Mouse (Mus musculus) embryonic facial prominence, embryonic 13.5 days (tissue): ENCODE measurements around the gene Mrpl54. TPM values are rescaled to one million over a fixed set of nuclear protein-coding genes. Genes with fewer than 3 reads are reported as not detected.
A peak's percentile ranks its signal among the peaks of the same experiment; 100 is the strongest.

ENCODE experiments used
- ATAC-seq: fragments of 200-750 bp; cut with Nextera tagmentation; 2 replicates; pipeline ENCODE4 v1.8.0; 2017; ENCODE audit warnings: low read depth; ENCODE audit not compliant: insufficient number of reproducible peaks, insufficient read depth, low FRiP score, low TSS enrichment
- H3K27ac ChIP-seq: fragments of 300-500 bp; sonication (generic); 2 replicates; pipeline ENCODE4 v1.5.1; 2015; ENCODE audit warnings: moderate library complexity, mild to moderate bottlenecking, inconsistent platforms
- H3K27me3 ChIP-seq: fragments of 300-500 bp; sonication (generic); 2 replicates; pipeline ENCODE4 v1.6.1; 2015; ENCODE audit warnings: mild to moderate bottlenecking, inconsistent platforms
- H3K36me3 ChIP-seq: fragments of 300-500 bp; sonication (generic); 2 replicates; pipeline ENCODE4 v1.6.1; 2015; ENCODE audit warnings: mild to moderate bottlenecking, inconsistent platforms
- H3K4me1 ChIP-seq: fragments of 300-500 bp; sonication (generic); 2 replicates; pipeline ENCODE4 v1.6.1; 2015; ENCODE audit warnings: inconsistent platforms
- H3K4me2 ChIP-seq: fragments of 300-500 bp; sonication (generic); 2 replicates; pipeline ENCODE4 v1.6.1; 2015; ENCODE audit warnings: moderate library complexity, mild to moderate bottlenecking, inconsistent platforms
- H3K4me3 ChIP-seq: fragments of 300-500 bp; sonication (generic); 2 replicates; pipeline ENCODE4 v1.5.1; 2015; ENCODE audit warnings: mild to moderate bottlenecking, inconsistent platforms
- H3K9ac ChIP-seq: fragments of 300-500 bp; sonication (generic); 2 replicates; pipeline ENCODE4 v1.6.1; 2015; ENCODE audit warnings: mild to moderate bottlenecking, inconsistent platforms
- H3K9me3 ChIP-seq: fragments of 300-500 bp; sonication (generic); 2 replicates; pipeline ENCODE4 v1.6.1; 2016; ENCODE audit warnings: inconsistent platforms
- WGBS: fragments of 180-500 bp; shearing (Covaris S2); methylation state at CpG from one replicate; pipeline ENCODE4 v1.1.7; 2015; ENCODE audit warnings: mixed read lengths; 5-methylcytosine and 5-hydroxymethylcytosine counted together
- polyA plus RNA-seq: library from polyadenylated mRNA; unstranded; fragments of >200 nt; fragmentation: Nextera tagmentation; extraction: Ambion mirVana; gene quantifications from 2 replicates; pipeline ENCODE4 v1.2.1, GENCODE M21; 2015

The Mrpl54 gene
- polyA plus RNA-seq: 197 and 202 TPM in 2 replicates

DNA sequence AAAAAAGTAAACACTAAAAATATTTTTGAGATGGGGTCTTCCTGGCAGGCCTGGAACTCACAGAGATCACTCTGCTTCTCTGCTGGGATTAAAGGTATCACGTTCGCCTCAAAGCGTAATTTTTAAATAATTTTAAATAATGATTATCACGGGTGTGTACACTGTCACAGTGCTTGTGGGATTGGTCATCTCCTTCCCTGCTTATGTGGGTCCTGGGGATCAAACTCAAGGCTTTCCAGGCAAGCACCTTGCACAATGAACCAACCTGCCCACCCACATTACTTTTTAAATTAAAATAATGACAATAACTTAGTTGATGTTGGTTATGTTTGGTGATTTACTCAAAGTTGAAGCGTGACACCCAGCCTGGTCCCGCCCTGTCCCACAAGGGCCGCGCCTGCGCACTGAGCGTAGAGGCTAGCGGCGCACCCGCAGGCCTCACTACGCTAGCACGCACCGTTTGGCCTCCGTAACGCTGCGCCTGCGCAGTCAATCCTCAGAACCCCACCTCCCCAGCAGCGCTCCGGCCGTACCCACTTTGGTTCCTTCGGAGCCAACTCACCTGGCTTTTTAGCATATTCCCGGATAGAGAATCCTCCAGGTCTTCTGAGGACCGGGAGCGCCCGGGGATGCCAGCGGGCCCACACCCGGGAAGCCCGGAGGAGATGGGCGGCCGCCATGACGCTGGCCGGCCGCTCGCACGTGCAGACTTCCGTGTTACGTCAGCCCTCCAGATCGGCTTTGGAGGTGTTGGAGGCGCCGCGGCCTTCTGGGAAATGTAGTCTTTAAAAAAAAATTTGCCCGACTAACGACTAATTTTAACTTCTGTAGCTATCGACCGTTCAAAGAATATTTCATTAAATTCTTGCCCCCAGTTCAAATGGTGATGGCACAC lies at the start of gene Mrpl54, which contains the start of gene Apba3:
Gene Mrpl54 (minus strand): TSS at position 724 of the 895 bp plus-strand sequence.
Gene Apba3 (plus strand): TSS at position 750 of the 895 bp plus-strand sequence.
- no peaks in the 10 kb centered on the region for H3K27me3 ChIP-seq
- H3K9ac ChIP-seq: peak within 1 kb of the TSS; percentile 92
- peak within 1 kb of the TSS; percentile 84 for H3K4me2 ChIP-seq
- peaks cover 59% of the 10 kb centered on the region for H3K36me3 ChIP-seq
- H3K4me1 ChIP-seq: peaks cover 25% of the 10 kb centered on the region
- peak within 1 kb of the TSS; percentile 89 for H3K27ac ChIP-seq
- peak within 1 kb of the TSS; percentile 80 for H3K4me3 ChIP-seq
- peak; percentile 86 for ATAC-seq
- WGBS: under 1% methylated on average over 48 of the region's 48 CpGs
- H3K9me3 ChIP-seq: no peaks in the 10 kb centered on the region

DNA sequence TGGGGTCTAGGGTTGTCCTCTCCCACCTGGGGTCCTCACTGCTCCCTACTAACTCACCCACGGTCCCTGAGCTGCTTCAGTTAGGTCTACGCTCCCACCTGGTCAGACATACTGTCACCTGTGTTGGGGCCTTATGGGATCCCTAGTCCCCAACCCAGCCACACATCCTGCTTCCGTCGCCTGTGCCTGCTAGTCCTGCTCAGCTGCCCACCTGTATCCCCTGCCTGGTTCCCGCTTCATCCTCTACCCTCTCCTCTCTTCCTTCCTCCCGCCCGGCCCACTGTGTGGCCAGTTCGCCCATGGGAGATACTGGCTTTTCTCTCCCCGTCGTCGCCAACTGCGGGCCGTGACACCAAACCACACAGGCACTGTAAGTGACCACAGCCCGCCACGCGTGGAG lies 48.9 kb upstream of the Mrpl54 start:
- ATAC-seq: no peak
- H3K9me3 ChIP-seq: no peaks in the 10 kb centered on the region
- no peak overlapping the region for H3K4me3 ChIP-seq
- H3K27me3 ChIP-seq: no peaks in the 10 kb centered on the region
- H3K27ac ChIP-seq: no peak overlapping the region
- peaks cover 75% of the 10 kb centered on the region for H3K36me3 ChIP-seq
- 0 out of 2 replicates have a peak overlapping the region, but pooled peaks have one; percentile 67 for H3K9ac ChIP-seq
- H3K4me2 ChIP-seq: no peak overlapping the region
- peaks cover 36% of the 10 kb centered on the region for H3K4me1 ChIP-seq
- WGBS: 94% methylated on average over 16 of the region's 16 CpGs

DNA sequence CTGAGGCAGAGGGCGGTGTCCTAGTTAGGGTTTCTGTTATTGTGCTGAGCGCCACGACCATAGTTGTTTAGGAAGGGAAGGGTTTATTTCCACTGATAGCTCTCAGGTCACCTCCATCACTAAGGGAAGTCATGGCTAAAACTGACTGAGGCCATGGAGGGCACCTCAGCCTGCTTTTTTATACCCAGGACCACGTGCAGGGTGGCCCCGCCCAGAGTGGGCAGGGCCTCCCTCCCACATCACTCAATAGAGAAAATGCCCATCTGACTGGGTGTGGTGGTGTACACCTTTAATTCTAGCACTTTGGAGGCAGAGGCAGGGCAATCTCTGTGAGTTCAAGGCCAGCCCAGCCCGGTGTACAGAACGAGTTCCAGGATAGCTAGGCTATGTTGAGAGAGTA lies 47.5 kb upstream of the Mrpl54 start:
- H3K9ac ChIP-seq: no peak overlapping the region
- no peaks in the 10 kb centered on the region for H3K27me3 ChIP-seq
- H3K4me3 ChIP-seq: no peak overlapping the region
- no peak for ATAC-seq
- peaks cover 30% of the 10 kb centered on the region for H3K4me1 ChIP-seq
- no peaks in the 10 kb centered on the region for H3K9me3 ChIP-seq
- H3K4me2 ChIP-seq: no peak overlapping the region
- peaks cover 89% of the 10 kb centered on the region for H3K36me3 ChIP-seq
- 82% methylated on average over 7 of the region's 7 CpGs for WGBS
- H3K27ac ChIP-seq: no peak overlapping the region

DNA sequence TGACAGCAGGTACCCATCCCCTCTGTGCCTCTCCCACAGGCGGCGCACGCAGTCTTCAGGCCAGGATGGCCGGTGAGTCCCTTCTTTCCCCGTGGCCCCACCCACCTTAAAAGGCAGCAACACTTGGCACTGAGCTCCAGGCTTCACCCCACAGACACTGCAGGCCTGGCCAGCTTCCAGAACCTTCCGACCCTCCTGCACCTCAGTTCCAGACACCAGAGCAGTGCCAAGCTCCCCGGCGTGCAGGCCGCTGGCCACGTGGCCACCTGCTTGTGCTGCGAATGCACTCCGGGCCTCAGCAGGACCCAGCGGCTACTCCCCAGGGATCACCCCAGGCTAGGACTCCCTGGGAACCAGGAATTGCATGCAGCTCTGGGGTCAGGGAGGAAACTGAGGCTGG lies 46.8 kb upstream of the Mrpl54 start:
- H3K27me3 ChIP-seq: no peaks in the 10 kb centered on the region
- H3K4me2 ChIP-seq: no peak overlapping the region
- no peak for ATAC-seq
- H3K4me1 ChIP-seq: peaks cover 24% of the 10 kb centered on the region
- peaks cover 92% of the 10 kb centered on the region for H3K36me3 ChIP-seq
- H3K4me3 ChIP-seq: no peak overlapping the region
- no peak overlapping the region for H3K9ac ChIP-seq
- WGBS: 93% methylated on average over 13 of the region's 13 CpGs
- no peaks in the 10 kb centered on the region for H3K9me3 ChIP-seq
- no peak overlapping the region for H3K27ac ChIP-seq

DNA sequence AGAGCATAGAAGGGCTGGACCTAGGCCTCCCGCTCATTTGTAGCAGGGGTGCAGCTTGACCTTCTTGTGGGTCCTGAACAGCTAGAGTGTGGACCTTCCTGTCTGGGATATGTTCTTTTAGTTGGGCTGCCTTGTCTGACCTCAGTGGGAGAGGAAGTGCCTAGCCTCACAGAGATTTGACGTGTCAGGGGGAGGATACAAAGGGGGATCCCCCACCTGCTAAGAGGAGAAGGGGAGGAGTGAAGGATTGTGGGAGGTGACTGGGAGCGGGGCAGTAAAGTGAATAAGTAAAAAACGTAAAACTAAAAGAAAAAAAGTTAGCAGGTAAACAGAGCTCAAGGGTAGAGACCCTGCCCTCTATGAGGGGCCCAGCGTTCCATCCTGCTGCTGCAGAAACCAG lies 42.8 kb upstream of the Mrpl54 start:
- no peak for ATAC-seq
- 91% methylated on average over 5 of the region's 5 CpGs for WGBS

DNA sequence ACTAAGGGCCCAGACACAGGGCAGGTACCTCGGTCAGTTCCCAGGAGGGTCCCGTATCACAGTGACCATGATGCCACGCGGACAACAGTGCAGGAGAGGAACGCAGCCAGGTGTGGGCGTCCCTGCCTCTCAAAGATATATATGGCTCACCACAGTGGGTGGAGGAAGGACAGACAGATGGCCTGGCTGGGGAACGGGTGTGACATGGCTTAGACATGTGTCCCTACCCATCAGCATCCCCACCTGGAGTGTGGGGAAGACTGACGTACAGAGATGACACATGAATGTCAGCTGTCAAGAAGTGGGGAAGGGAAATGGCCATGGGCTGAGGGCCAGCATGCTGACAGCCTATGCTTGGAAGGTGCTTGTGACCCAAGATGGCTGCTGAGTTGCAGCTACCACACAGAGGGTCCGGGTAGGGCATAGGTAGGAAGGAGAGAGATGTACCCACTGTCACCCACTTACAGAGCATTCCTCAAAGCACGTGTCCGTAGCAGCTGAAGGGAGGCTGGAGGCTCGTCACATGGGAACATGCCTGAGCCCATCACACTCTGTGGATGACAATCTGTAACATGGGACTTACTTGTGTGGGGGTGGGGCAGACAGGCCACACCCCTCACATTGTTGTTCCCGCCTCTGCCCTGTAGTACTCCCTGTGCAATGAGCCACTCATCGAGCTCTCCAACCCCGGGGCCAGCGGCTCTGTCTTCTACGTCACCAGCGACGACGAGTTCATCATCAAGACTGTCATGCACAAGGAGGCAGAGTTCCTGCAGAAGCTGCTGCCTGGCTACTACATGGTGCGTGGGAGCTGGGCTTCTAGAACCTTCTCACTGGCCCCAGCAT lies 40.3 kb upstream of the Mrpl54 start:
- peaks cover 71% of the 10 kb centered on the region for H3K36me3 ChIP-seq
- no peak overlapping the region for H3K27ac ChIP-seq
- no peak overlapping the region for H3K9ac ChIP-seq
- no peak overlapping the region for H3K4me3 ChIP-seq
- no peaks in the 10 kb centered on the region for H3K9me3 ChIP-seq
- H3K4me1 ChIP-seq: peaks cover 18% of the 10 kb centered on the region
- no peak overlapping the region for H3K4me2 ChIP-seq
- H3K27me3 ChIP-seq: no peaks in the 10 kb centered on the region
- 93% methylated on average over 21 of the region's 21 CpGs for WGBS
- ATAC-seq: no peak

More for the DNA sequence above, 42.8 kb upstream of the Mrpl54 start:
- Histone ChIP-seq H3K4me3 (no peak overlapping the region), H3K27ac (no peak overlapping the region), H3K27me3 (no peaks in the 10 kb centered on the region), H3K9me3 (no peaks in the 10 kb centered on the region), H3K4me2 (no peak overlapping the region), H3K9ac (no peak overlapping the region), H3K4me1 (no peaks in the 10 kb centered on the region), H3K36me3 (peaks cover 96% of the 10 kb centered on the region)

DNA sequence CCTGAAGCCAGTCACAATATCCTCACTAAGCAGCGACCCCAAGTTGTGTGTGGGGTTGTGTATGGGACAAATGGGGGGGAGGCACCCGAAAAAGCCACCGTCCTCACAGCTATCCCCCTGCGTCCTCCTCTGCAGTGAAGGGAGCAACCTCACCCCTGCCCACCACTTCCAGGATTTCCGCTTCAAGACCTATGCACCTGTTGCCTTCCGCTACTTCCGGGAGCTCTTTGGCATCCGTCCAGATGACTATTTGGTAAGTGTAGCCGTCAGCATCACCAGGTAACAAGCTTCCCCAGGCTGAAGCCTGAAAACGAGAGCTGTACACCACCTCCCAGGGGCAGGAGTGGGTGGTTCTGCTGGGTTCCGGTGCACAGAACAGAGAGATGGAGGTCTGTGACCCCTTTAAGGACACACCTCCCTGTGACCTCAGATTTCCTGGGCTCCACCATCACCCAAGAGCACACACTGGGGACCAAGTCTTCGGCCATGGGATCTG lies 39.5 kb upstream of the Mrpl54 start:
- H3K36me3 ChIP-seq: peaks cover 67% of the 10 kb centered on the region
- ATAC-seq: no peak

DNA sequence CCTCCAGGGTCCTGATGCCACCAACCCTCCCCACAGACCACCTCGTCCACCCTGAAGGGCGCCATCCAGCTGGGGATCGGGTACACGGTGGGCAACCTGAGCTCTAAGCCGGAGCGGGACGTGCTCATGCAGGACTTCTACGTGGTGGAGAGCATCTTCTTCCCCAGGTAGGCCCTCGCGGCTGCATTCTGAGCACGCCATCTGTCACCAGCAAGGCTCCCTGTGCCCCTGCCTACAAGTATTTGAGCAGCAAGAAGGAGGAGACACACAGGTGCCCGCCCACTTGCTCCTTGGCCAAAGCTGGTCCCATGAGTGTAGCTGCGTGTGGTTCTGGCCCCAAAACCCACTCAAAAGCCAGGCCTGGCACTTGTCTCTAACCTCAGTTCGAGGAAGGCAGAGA lies 38.9 kb upstream of the Mrpl54 start:
- 92% methylated on average over 14 of the region's 14 CpGs for WGBS
- Histone ChIP-seq H3K36me3 (peaks cover 61% of the 10 kb centered on the region), H3K27ac (no peak overlapping the region), H3K4me3 (no peak overlapping the region), H3K9me3 (no peaks in the 10 kb centered on the region), H3K9ac (no peak overlapping the region), H3K27me3 (no peaks in the 10 kb centered on the region), H3K4me2 (no peak overlapping the region), H3K4me1 (peaks cover 21% of the 10 kb centered on the region)
- ATAC-seq: no peak

More for the DNA sequence above, 39.5 kb upstream of the Mrpl54 start:
- no peak overlapping the region for H3K9ac ChIP-seq
- H3K27ac ChIP-seq: no peak overlapping the region
- no peak overlapping the region for H3K4me3 ChIP-seq
- no peak overlapping the region for H3K4me2 ChIP-seq
- WGBS: 92% methylated on average over 12 of the region's 12 CpGs
- H3K9me3 ChIP-seq: no peaks in the 10 kb centered on the region
- peaks cover 21% of the 10 kb centered on the region for H3K4me1 ChIP-seq
- H3K27me3 ChIP-seq: no peaks in the 10 kb centered on the region

DNA sequence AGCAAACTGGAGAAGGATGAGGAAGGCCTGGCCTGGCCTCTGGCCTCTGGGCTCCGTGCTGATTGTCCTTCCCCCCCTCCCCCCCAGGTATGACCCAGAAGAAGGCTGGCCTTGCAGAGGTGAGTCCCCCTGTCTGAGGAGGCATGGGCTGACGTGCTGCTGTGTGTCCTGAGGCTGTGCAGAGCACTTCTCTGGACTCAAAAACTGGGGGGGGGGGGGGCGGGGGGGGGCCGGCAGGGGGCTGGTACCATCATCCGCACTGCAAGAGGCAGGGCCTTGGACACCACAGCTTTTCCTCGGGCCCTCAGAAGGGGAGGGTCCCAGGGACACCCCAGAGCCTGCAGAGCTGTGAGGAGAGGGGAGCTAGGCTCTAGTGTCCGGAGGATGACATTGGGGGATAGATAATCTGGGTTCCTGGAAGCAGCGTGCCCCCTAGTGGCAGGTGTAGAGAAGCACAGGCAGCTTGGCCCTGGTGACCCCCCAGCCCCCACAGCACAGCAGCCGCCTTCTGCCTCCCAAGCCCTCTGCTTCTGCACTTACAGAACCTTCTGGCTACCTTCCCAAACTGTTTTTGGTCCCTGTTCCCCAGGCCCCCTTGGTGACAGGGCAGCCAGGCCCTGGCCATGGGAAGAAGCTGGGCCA lies 38.0 kb upstream of the Mrpl54 start:
- no peak overlapping the region for H3K4me3 ChIP-seq
- no peak overlapping the region for H3K4me2 ChIP-seq
- no peak overlapping the region for H3K27ac ChIP-seq
- 29% methylated on average over 8 of the region's 9 CpGs for WGBS
- no peaks in the 10 kb centered on the region for H3K27me3 ChIP-seq
- no peak overlapping the region for H3K9ac ChIP-seq
- no peaks in the 10 kb centered on the region for H3K9me3 ChIP-seq
- ATAC-seq: no peak
- peaks cover 26% of the 10 kb centered on the region for H3K4me1 ChIP-seq
- H3K36me3 ChIP-seq: peaks cover 55% of the 10 kb centered on the region

DNA sequence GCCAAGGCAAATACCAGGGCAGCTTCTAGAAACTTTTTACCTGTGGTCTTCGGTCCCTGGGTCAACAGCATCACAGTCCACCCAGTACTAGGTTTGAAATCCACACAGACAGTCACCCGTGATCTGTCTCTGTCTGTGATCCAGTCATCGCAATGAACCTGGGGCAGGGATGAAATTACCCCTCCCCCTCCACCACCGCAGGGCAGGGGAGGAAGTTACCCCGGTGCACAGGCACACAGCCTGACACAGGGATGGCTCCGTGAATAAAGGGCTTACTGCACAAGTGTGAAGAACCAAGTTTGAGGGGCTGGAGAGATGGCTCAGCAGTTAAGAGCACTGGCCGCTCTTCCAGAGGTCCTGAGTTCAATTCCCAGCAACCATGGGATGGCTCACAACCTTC lies 37.0 kb upstream of the Mrpl54 start:
- peak overlapping the region; percentile 44; the same call in 1 of the 2 replicates for H3K9ac ChIP-seq

DNA sequence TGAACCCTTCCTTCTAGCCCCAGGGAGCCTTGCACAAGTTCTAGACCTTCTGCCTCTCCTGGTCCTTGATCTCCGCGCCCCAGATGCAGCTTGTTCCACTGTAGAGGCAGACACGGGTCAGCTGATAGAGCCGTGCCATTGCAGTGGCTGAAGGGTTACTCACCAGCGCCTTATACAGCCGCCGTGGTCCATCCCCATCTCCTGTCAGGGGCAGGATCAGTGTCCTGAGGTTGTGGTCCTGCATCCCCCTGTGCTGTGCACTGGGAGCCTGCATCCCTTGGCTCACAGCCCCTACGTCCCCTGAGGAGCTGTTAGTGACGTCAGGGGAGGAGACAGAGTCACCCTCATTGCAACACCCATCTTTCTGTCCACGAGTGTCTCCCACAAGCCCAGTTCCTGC lies 36.5 kb upstream of the Mrpl54 start:
- Histone ChIP-seq H3K9me3 (no peaks in the 10 kb centered on the region), H3K4me1 (peaks cover 26% of the 10 kb centered on the region), H3K27me3 (no peaks in the 10 kb centered on the region), H3K4me3 (0 out of 2 replicates have a peak overlapping the region, but pooled peaks have one; percentile 6), H3K36me3 (peaks cover 46% of the 10 kb centered on the region), H3K4me2 (peak overlapping the region; percentile 18; the same call in 1 of the 2 replicates), H3K27ac (0 out of 2 replicates have a peak overlapping the region, but pooled peaks have one; percentile 39), H3K9ac (peak overlapping the region; percentile 44)
- ATAC-seq: no peak
- 80% methylated on average over 10 of the region's 10 CpGs for WGBS

More for the DNA sequence above, 37.0 kb upstream of the Mrpl54 start:
- WGBS: 68% methylated on average over 7 of the region's 7 CpGs
- no peak overlapping the region for H3K27ac ChIP-seq
- no peaks in the 10 kb centered on the region for H3K27me3 ChIP-seq
- peaks cover 48% of the 10 kb centered on the region for H3K36me3 ChIP-seq
- ATAC-seq: no peak
- no peak overlapping the region for H3K4me3 ChIP-seq
- H3K9me3 ChIP-seq: no peaks in the 10 kb centered on the region
- H3K4me1 ChIP-seq: peaks cover 26% of the 10 kb centered on the region
- no peak overlapping the region for H3K4me2 ChIP-seq
